Mouse (Mus musculus) lung, adult 2 months (tissue): ENCODE measurements at regions not wholly inside any gene's neighbourhood (a gene's known extent, or its start where the extent isn't known, plus 50 kb on each side); places are given as distances from the start of the nearest gene placed in this dataset.

Experiments
- DNase-seq: peaks from one replicate; pipeline ENCODE4 v3.0.0; 2022
- H3K4me1 ChIP-seq: fragments of 200-500 bp; 2 replicates; pipeline ENCODE4 v1.6.1; 2011; ENCODE audit warnings: low read length; ENCODE audit not compliant: control insufficient read depth, insufficient read depth
- H3K4me3 ChIP-seq: fragments of 200-500 bp; replicated peaks from 2 replicates; pipeline ENCODE3; 2011; ENCODE audit warnings: low read depth, mild to moderate bottlenecking, control low read depth, low read length; ENCODE audit errors: extremely low read depth
- CTCF ChIP-seq: fragments of 200-500 bp; IDR thresholded peaks from 2 replicates; pipeline ENCODE4 v1.5.1; 2011; ENCODE audit warnings: mild to moderate bottlenecking, low read length, control low read depth; ENCODE audit not compliant: insufficient read depth
- POLR2A ChIP-seq: fragments of 200-500 bp; IDR thresholded peaks from 2 replicates; pipeline ENCODE4 v1.6.1; 2011; ENCODE audit warnings: low read depth, mild to moderate bottlenecking, control low read depth, low read length, borderline replicate concordance; ENCODE audit errors: extremely low read depth
- WGBS: fragments of 180-500 bp; shearing (Covaris S2); methylation state at CpG from one replicate; pipeline ENCODE4 v1.1.7; 2018; 5-methylcytosine and 5-hydroxymethylcytosine counted together

- 24% methylated on average over 2 of the region's 2 CpGs for WGBS
- H3K4me3 ChIP-seq, result no peak overlapping the region
- TF ChIP-seq CTCF (peak; percentile 71), POLR2A (no peak)
- no peaks in the 10 kb centered on the region for H3K4me1 ChIP-seq
- peak; percentile 50 for DNase-seq
Measured at GRCm38 (mm10) chr7:143951172-143951571, 50.6 kb upstream of the Shank2 start.
